Mouse (Mus musculus) G1E (cell line): ENCODE measurements around the gene F10.

Source experiments
- CTCF ChIP-seq: IDR thresholded peaks from 2 replicates; pipeline ENCODE4 v1.5.1; 2012; ENCODE audit warnings: low read depth, low read length, inconsistent platforms, mixed read lengths
- GATA1 ChIP-seq: IDR thresholded peaks from 2 replicates; pipeline ENCODE4 v1.6.1; 2012; ENCODE audit warnings: borderline replicate concordance, low read length, inconsistent platforms, mixed read lengths
- GATA2 ChIP-seq: IDR thresholded peaks from 2 replicates; pipeline ENCODE4 v1.6.1; 2012; ENCODE audit warnings: low read depth, low read length, inconsistent platforms, borderline replicate concordance
- POLR2AphosphoS5 ChIP-seq: IDR thresholded peaks from 2 replicates; pipeline ENCODE4 v1.6.1; 2012; ENCODE audit warnings: low read depth, low read length, inconsistent platforms; ENCODE audit not compliant: insufficient replicate concordance
- TAL1 ChIP-seq: conservative IDR thresholded peaks from 2 replicates; pipeline ENCODE4 v1.6.1; 2012; ENCODE audit warnings: low read depth, low read length, inconsistent platforms, mixed read lengths

DNA sequence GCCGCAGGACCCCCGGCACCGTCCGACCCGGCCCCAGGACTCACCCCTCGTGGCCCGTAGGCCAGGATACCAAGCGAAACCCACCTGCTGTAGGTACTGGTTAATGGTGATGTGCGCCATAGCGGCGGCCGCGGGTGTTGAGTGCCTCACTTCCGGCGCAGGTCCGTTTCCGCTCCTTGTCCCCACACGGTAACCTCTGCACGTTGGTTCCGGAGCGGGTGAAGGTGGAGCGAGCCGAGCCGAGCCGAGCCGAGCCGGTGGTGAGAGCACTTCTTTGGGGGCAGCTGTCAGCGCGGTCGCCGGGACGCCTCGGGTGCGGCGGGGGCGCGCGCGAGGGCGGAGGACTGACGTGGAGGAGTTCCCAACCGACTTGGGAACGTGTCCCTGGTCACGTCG lies 67.6 kb downstream of the F10 start:
- no peak for TF ChIP-seq GATA1
- TF ChIP-seq CTCF, result no peak
- TF ChIP-seq POLR2AphosphoS5, result no peak; the same call in 1 of the 2 replicates
- no peak for TF ChIP-seq TAL1
- no peak for TF ChIP-seq GATA2
